Mouse (Mus musculus) forebrain, embryonic 15.5 days (tissue): ENCODE data around the gene Gucy2d. TPM values are rescaled to one million over a fixed set of nuclear protein-coding genes. Genes with fewer than 3 reads are reported as not detected.
A peak's percentile ranks its signal among the peaks of the same experiment; 100 is the strongest.

ENCODE experiments used
- ATAC-seq: fragments of 200-750 bp; cut with Nextera tagmentation; replicated peaks from 2 replicates; pipeline ENCODE4 v1.8.0; 2017; ENCODE audit warnings: mild to moderate bottlenecking, moderate TSS enrichment, moderate library complexity
- H3K27ac ChIP-seq: fragments of 300-500 bp; sonication (generic); replicated peaks from 2 replicates; pipeline ENCODE4 v1.5.1; 2015; ENCODE audit warnings: mild to moderate bottlenecking, inconsistent platforms
- H3K27me3 ChIP-seq: fragments of 300-500 bp; sonication (generic); 2 replicates; pipeline ENCODE4 v1.6.1; 2015; ENCODE audit warnings: inconsistent platforms
- H3K36me3 ChIP-seq: fragments of 300-500 bp; sonication (generic); 2 replicates; pipeline ENCODE4 v1.6.1; 2015; ENCODE audit warnings: mild to moderate bottlenecking, inconsistent platforms
- H3K4me1 ChIP-seq: fragments of 300-500 bp; sonication (generic); 2 replicates; pipeline ENCODE4 v1.6.1; 2015; ENCODE audit warnings: inconsistent platforms
- H3K4me2 ChIP-seq: fragments of 300-500 bp; sonication (generic); replicated peaks from 2 replicates; pipeline ENCODE4 v1.6.1; 2015; ENCODE audit warnings: mild to moderate bottlenecking, inconsistent platforms
- H3K4me3 ChIP-seq: fragments of 300-500 bp; sonication (generic); 2 replicates; pipeline ENCODE4 v1.5.1; 2015; ENCODE audit warnings: mild to moderate bottlenecking, inconsistent platforms
- H3K9ac ChIP-seq: fragments of 300-500 bp; sonication (generic); replicated peaks from 2 replicates; pipeline ENCODE4 v1.6.1; 2015; ENCODE audit warnings: mild to moderate bottlenecking, inconsistent platforms
- H3K9me3 ChIP-seq: fragments of 300-500 bp; sonication (generic); 2 replicates; pipeline ENCODE4 v1.6.1; 2016; ENCODE audit warnings: inconsistent platforms
- WGBS: fragments of 180-500 bp; shearing (Covaris S2); methylation state at CpG from one replicate; pipeline ENCODE4 v1.1.7; 2015; ENCODE audit warnings: mixed read lengths; 5-methylcytosine and 5-hydroxymethylcytosine counted together
- polyA plus RNA-seq: library from polyadenylated mRNA; unstranded; fragments of >200 nt; fragmentation: Nextera tagmentation; extraction: Ambion mirVana; gene quantifications from 2 replicates; pipeline ENCODE4 v1.2.1, GENCODE M21; 2015

Gene Gucy2d
- polyA plus RNA-seq, 1 experiment from 2014 or later = not detected

- Histone ChIP-seq H3K36me3 (no peaks in the 10 kb centered on the region), H3K27me3 (no peaks in the 10 kb centered on the region), H3K9ac (no peak overlapping the region), H3K27ac (no peak overlapping the region), H3K4me1 (no peaks in the 10 kb centered on the region), H3K4me2 (no peak overlapping the region), H3K9me3 (no peaks in the 10 kb centered on the region), H3K4me3 (no peak overlapping the region)
- no peak for ATAC-seq
- WGBS = 88% methylated on average over 9 of the region's 9 CpGs
Observed at GRCm38 (mm10) chr7:98449696-98450095, 9.5 kb downstream of the Gucy2d start.

DNA sequence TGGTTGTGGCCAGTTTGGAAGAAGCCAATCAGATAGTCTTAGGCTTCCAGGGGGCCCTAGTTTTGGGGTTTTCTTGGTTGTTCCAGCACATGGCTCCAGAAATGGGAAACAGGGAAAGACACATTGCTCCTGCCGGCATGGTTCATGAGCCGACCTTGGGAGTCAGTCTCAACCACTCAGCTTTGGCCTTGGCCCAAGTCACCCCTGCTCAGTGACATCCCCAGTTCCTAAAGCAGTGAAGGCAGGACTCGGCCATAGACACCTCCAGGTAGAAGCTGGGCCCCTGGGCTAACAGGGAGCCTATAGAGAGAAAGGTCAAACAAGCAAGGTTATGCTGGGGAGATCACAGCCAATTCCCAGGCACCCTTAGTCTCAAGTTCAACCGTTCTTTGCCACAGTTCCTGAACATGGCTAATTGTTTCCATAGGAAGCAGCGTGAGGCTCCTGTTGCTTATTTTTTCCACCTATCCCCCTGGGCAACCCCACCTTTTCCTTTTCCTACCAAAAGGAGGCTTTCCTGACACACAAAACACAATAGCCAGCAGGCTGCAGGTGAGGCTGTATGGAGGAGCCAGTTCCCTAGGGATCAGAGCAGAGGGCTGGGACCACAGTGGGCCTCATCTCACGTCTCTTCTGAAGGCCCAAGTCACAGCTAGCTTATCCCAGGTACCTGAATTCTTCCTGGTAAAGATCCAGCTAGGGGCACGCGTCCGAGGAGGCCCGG is 14.3 kb downstream of the Gucy2d start:
- no peak overlapping the region for H3K4me2 ChIP-seq
- no peaks in the 10 kb centered on the region for H3K9me3 ChIP-seq
- H3K27ac ChIP-seq = no peak overlapping the region
- no peaks in the 10 kb centered on the region for H3K36me3 ChIP-seq
- ATAC-seq = no peak
- 79% methylated on average over 10 of the region's 10 CpGs for WGBS
- H3K27me3 ChIP-seq = no peaks in the 10 kb centered on the region
- H3K4me3 ChIP-seq = no peak overlapping the region
- H3K4me1 ChIP-seq = no peaks in the 10 kb centered on the region
- no peak overlapping the region for H3K9ac ChIP-seq

DNA sequence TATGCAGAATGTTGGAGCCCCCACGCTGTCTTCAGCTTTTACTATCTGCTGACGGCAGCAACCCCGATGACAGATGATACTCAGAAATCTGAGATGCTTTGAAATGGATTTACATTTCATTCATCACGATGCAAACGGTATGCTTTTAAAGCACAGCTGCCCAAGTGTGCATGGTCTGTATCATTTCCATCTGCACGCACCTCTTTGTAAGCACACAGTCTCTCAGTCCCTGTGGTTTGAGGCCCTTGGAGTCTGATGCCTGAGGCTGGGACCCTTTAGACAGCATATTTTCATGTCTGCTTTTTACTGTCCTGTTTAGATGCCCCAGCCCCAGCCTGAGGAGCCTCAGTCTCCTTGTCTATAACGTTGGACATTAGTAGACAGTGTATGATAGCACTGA is 20.1 kb downstream of the Gucy2d start:
- WGBS = 65% methylated on average over 7 of the region's 7 CpGs
- Histone ChIP-seq H3K4me3 (no peak overlapping the region), H3K27ac (peak overlapping the region; percentile 24; the same call in 1 of the 2 replicates), H3K9ac (no peak overlapping the region), H3K9me3 (no peaks in the 10 kb centered on the region), H3K27me3 (no peaks in the 10 kb centered on the region), H3K4me1 (no peaks in the 10 kb centered on the region), H3K4me2 (no peak overlapping the region), H3K36me3 (no peaks in the 10 kb centered on the region)
- ATAC-seq = no peak

DNA sequence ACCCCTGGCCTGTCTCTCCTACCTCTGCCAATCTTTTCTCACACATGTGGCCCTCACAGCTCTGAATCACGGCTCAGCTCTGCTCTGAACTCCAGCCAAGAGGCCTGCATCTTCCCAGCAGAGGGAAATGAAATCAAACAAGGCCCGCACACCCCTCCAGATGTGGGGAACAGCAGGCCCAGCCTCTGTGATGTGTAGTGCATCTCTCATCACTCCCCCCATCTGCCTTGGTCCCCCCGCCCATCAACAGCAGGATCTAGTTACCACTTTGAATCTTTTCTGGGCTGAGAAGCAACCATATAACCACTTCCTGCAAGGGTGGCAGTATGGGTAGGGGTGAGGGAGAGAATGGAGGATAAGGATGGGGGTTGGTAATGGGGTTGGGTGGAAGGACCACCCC is 28.9 kb downstream of the Gucy2d start:
- Histone ChIP-seq H3K4me1 (no peaks in the 10 kb centered on the region), H3K4me3 (no peak overlapping the region), H3K9me3 (no peaks in the 10 kb centered on the region), H3K4me2 (no peak overlapping the region), H3K27me3 (no peaks in the 10 kb centered on the region), H3K36me3 (no peaks in the 10 kb centered on the region), H3K27ac (no peak overlapping the region), H3K9ac (no peak overlapping the region)
- 79% methylated on average over 3 of the region's 3 CpGs for WGBS
- ATAC-seq = no peak

GRCm38 (mm10) chr7:98472529-98472928 is 32.3 kb downstream of the Gucy2d start:
- Histone ChIP-seq H3K27ac (no peak overlapping the region), H3K36me3 (no peaks in the 10 kb centered on the region), H3K27me3 (no peaks in the 10 kb centered on the region), H3K9ac (no peak overlapping the region), H3K4me2 (no peak overlapping the region), H3K9me3 (no peaks in the 10 kb centered on the region), H3K4me1 (no peaks in the 10 kb centered on the region), H3K4me3 (no peak overlapping the region)
- 89% methylated on average over 2 of the region's 2 CpGs for WGBS
- no peak for ATAC-seq

DNA sequence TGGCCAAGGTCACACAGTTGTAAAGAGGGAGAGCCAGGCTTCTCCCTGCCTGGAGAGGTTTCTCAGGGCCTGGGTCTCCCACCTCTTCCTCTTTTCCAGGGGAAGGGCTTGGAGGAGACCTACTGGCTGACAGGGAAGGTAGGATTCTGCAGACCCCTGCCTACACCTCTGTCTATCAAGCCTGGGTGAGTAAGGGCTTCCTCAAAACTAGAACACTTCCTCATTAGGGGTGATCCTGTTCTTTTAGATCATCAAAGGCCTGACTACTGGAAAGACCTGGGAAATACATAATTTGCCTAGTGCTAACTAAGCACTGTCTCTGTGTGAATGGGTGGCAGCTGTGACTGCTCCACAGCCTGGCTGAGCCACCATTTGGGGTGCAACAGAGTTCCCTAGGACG is 34.3 kb downstream of the Gucy2d start:
- ATAC-seq = no peak
- Histone ChIP-seq H3K4me2 (no peak overlapping the region), H3K9me3 (no peaks in the 10 kb centered on the region), H3K4me3 (no peak overlapping the region), H3K27me3 (no peaks in the 10 kb centered on the region), H3K9ac (no peak overlapping the region), H3K4me1 (no peaks in the 10 kb centered on the region), H3K27ac (no peak overlapping the region), H3K36me3 (no peaks in the 10 kb centered on the region)
- 91% methylated on average over 1 of the region's 1 CpGs for WGBS

GRCm38 (mm10) chr7:98477153-98477552 is 36.9 kb downstream of the Gucy2d start:
- no peak for ATAC-seq

GRCm38 (mm10) chr7:98480481-98480880 is 40.3 kb downstream of the Gucy2d start:
- Histone ChIP-seq H3K27me3 (no peaks in the 10 kb centered on the region), H3K27ac (no peak overlapping the region), H3K9me3 (no peaks in the 10 kb centered on the region), H3K36me3 (no peaks in the 10 kb centered on the region), H3K9ac (no peak overlapping the region), H3K4me3 (no peak overlapping the region), H3K4me2 (no peak overlapping the region), H3K4me1 (no peaks in the 10 kb centered on the region)
- WGBS = 100% methylated on average over 1 of the region's 1 CpGs
- no peak for ATAC-seq

More at GRCm38 (mm10) chr7:98477153-98477552, 36.9 kb downstream of the Gucy2d start:
- H3K9me3 ChIP-seq = no peaks in the 10 kb centered on the region
- no peak overlapping the region for H3K9ac ChIP-seq
- no peak overlapping the region for H3K4me3 ChIP-seq
- WGBS = 89% methylated on average over 4 of the region's 4 CpGs
- H3K27ac ChIP-seq = no peak overlapping the region
- H3K4me1 ChIP-seq = no peaks in the 10 kb centered on the region
- H3K27me3 ChIP-seq = no peaks in the 10 kb centered on the region
- no peaks in the 10 kb centered on the region for H3K36me3 ChIP-seq
- H3K4me2 ChIP-seq = no peak overlapping the region

- no peak overlapping the region for H3K4me3 ChIP-seq
- no peaks in the 10 kb centered on the region for H3K4me1 ChIP-seq
- peak; percentile 63 for ATAC-seq
- H3K36me3 ChIP-seq = no peaks in the 10 kb centered on the region
- no peaks in the 10 kb centered on the region for H3K9me3 ChIP-seq
- H3K27me3 ChIP-seq = no peaks in the 10 kb centered on the region
- WGBS = 14% methylated on average over 9 of the region's 9 CpGs
- no peak overlapping the region for H3K27ac ChIP-seq
- H3K4me2 ChIP-seq = no peak overlapping the region
- H3K9ac ChIP-seq = no peak overlapping the region
Observed at GRCm38 (mm10) chr7:98481066-98481734, 41.0 kb downstream of the Gucy2d start.

DNA sequence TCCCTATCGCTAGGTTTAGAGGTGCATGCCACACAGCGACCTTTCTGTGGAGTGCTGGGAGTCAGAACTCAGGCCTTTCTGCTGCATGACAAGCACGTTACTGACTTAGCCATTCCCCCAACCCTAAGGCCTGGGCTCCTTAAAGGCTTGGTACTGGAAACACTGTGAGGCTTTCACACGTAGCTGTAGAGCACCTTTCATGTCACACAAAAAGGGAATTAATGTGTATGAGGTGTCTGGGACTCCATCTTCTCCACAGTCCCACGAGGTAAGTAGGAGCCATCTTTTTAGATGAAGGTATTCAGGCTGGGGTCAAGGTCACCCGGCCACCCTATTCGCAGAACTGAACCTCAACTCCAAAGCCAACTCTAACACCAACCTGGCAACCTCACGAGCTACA is 41.6 kb downstream of the Gucy2d start:
- no peaks in the 10 kb centered on the region for H3K36me3 ChIP-seq
- H3K27me3 ChIP-seq = no peaks in the 10 kb centered on the region
- H3K9ac ChIP-seq = no peak overlapping the region
- peaks cover 3% of the 10 kb centered on the region for H3K4me1 ChIP-seq
- no peak overlapping the region for H3K4me3 ChIP-seq
- no peak for ATAC-seq
- H3K4me2 ChIP-seq = no peak overlapping the region
- no peaks in the 10 kb centered on the region for H3K9me3 ChIP-seq
- no peak overlapping the region for H3K27ac ChIP-seq
- WGBS = 82% methylated on average over 8 of the region's 8 CpGs

- H3K4me3 ChIP-seq = no peak overlapping the region
- peaks cover 3% of the 10 kb centered on the region for H3K4me1 ChIP-seq
- no peak for ATAC-seq
- H3K9me3 ChIP-seq = no peaks in the 10 kb centered on the region
- no peak overlapping the region for H3K4me2 ChIP-seq
- no peaks in the 10 kb centered on the region for H3K27me3 ChIP-seq
- H3K27ac ChIP-seq = no peak overlapping the region
- no peaks in the 10 kb centered on the region for H3K36me3 ChIP-seq
- WGBS = 62% methylated on average over 12 of the region's 12 CpGs
- no peak overlapping the region for H3K9ac ChIP-seq
Observed at GRCm38 (mm10) chr7:98482551-98483267, 42.5 kb downstream of the Gucy2d start.

GRCm38 (mm10) chr7:98483268-98483607 is 43.0 kb downstream of the Gucy2d start:
- H3K4me2 ChIP-seq = no peak overlapping the region
- H3K36me3 ChIP-seq = no peaks in the 10 kb centered on the region
- WGBS = 39% methylated on average over 8 of the region's 8 CpGs
- no peak for ATAC-seq
- H3K27me3 ChIP-seq = no peaks in the 10 kb centered on the region
- H3K4me3 ChIP-seq = no peak overlapping the region
- peaks cover 3% of the 10 kb centered on the region for H3K4me1 ChIP-seq
- H3K27ac ChIP-seq = no peak overlapping the region
- H3K9me3 ChIP-seq = no peaks in the 10 kb centered on the region
- H3K9ac ChIP-seq = no peak overlapping the region
